Mouse (Mus musculus) lung, adult 2 months (tissue): ENCODE measurements around the gene Zfp57. TPM values are rescaled to one million over a fixed set of nuclear protein-coding genes. Genes with fewer than 3 reads are reported as not detected.

Experiments used
- DNase-seq: peaks from one replicate; pipeline ENCODE4 v3.0.0; 2022
- H3K4me1 ChIP-seq: fragments of 200-500 bp; 2 replicates; pipeline ENCODE4 v1.6.1; 2011; ENCODE audit warnings: low read length; ENCODE audit not compliant: control insufficient read depth, insufficient read depth
- H3K4me3 ChIP-seq: fragments of 200-500 bp; replicated peaks from 2 replicates; pipeline ENCODE3; 2011; ENCODE audit warnings: low read depth, mild to moderate bottlenecking, control low read depth, low read length; ENCODE audit errors: extremely low read depth
- CTCF ChIP-seq: fragments of 200-500 bp; IDR thresholded peaks from 2 replicates; pipeline ENCODE4 v1.5.1; 2011; ENCODE audit warnings: mild to moderate bottlenecking, low read length, control low read depth; ENCODE audit not compliant: insufficient read depth
- POLR2A ChIP-seq: fragments of 200-500 bp; IDR thresholded peaks from 2 replicates; pipeline ENCODE4 v1.6.1; 2011; ENCODE audit warnings: low read depth, mild to moderate bottlenecking, control low read depth, low read length, borderline replicate concordance; ENCODE audit errors: extremely low read depth
- WGBS: fragments of 180-500 bp; shearing (Covaris S2); methylation state at CpG from one replicate; pipeline ENCODE4 v1.1.7; 2018; 5-methylcytosine and 5-hydroxymethylcytosine counted together
- polyA plus RNA-seq: library from polyadenylated mRNA; depleted of rRNA; stranded (reverse); fragments of >200 nt; gene quantifications from 2 replicates; pipeline ENCODE4 v1.2.3, GENCODE M21; 2012; rRNA removed

The Zfp57 gene
- polyA plus RNA-seq, 1 experiment: 21.6 TPM

- no peak overlapping the region for H3K4me3 ChIP-seq
- 61% methylated on average over 4 of the region's 4 CpGs for WGBS
- no peak for TF ChIP-seq CTCF
- TF ChIP-seq POLR2A: no peak
- H3K4me1 ChIP-seq: peaks cover 1% of the 10 kb centered on the region; the same call in 1 of the 2 replicates
- no peak for DNase-seq
These were observed 50.8 kb downstream of the Zfp57 start for GRCm38 (mm10) chr17:37051745-37052144.

- TF ChIP-seq POLR2A (no peak), CTCF (no peak)
- no peaks in the 10 kb centered on the region for H3K4me1 ChIP-seq
- no peak overlapping the region for H3K4me3 ChIP-seq
- DNase-seq: no peak
- WGBS: 87% methylated on average over 6 of the region's 6 CpGs
These were observed 56.0 kb downstream of the Zfp57 start for GRCm38 (mm10) chr17:37056957-37057356.

Other genes with a start within 250 kb of the Zfp57 start
- gene H2-M10.5, start 228.3 kb upstream of the Zfp57 start, polyA plus RNA-seq: not detected in 2 replicates
- not detected in 2 replicates for gene H2-M10.6, start 189.0 kb upstream of the Zfp57 start, polyA plus RNA-seq
- gene Trim26, start 164.0 kb upstream of the Zfp57 start, polyA plus RNA-seq: 34.5 and 48.7 TPM in 2 replicates
- 0.14 and 0.30 TPM in 2 replicates for gene Trim15, start 134.0 kb upstream of the Zfp57 start, polyA plus RNA-seq
- gene Trim10, start 131.6 kb upstream of the Zfp57 start, polyA plus RNA-seq: 0.07 and 0.25 TPM in 2 replicates
- gene Trim40, start 111.0 kb upstream of the Zfp57 start, polyA plus RNA-seq: 0.17 TPM in 2 replicates
- 0.10 TPM in 1 of 2 replicates, not detected in the other for gene Trim31, start 103.0 kb upstream of the Zfp57 start, polyA plus RNA-seq
- gene Rnf39, start 58.2 kb upstream of the Zfp57 start, polyA plus RNA-seq: 34.4 and 42.1 TPM in 2 replicates
- gene Ppp1r11, start 49.4 kb upstream of the Zfp57 start, polyA plus RNA-seq: 42.8 and 58.3 TPM in 2 replicates
- gene Znrd1, start 42.6 kb upstream of the Zfp57 start, polyA plus RNA-seq: 23.8 and 30.3 TPM in 2 replicates
- 1.1 and 1.4 TPM in 2 replicates for gene Znrd1as, start 42.6 kb upstream of the Zfp57 start, polyA plus RNA-seq
- 0.14 and 0.18 TPM in 2 replicates for gene 2410137M14Rik, start 19.9 kb upstream of the Zfp57 start, polyA plus RNA-seq
- 0.58 and 1.2 TPM in 2 replicates for gene H2-M5, start 11.6 kb upstream of the Zfp57 start, polyA plus RNA-seq
- not detected in 2 replicates for gene Mog, start 22.2 kb downstream of the Zfp57 start, polyA plus RNA-seq
- gene Gabbr1, start 44.8 kb downstream of the Zfp57 start, polyA plus RNA-seq: 38.0 and 46.1 TPM in 2 replicates
- not detected in 2 replicates for gene Olfr90, start 87.3 kb downstream of the Zfp57 start, polyA plus RNA-seq
- gene Olfr91, start 97.1 kb downstream of the Zfp57 start, polyA plus RNA-seq: not detected in 2 replicates
- gene Olfr92, start 118.9 kb downstream of the Zfp57 start, polyA plus RNA-seq: not detected in 2 replicates
- not detected in 2 replicates for gene Olfr93, start 160.3 kb downstream of the Zfp57 start, polyA plus RNA-seq
- not detected in 2 replicates for gene Ubd, start 192.7 kb downstream of the Zfp57 start, polyA plus RNA-seq
- not detected in 2 replicates for gene Olfr94, start 199.8 kb downstream of the Zfp57 start, polyA plus RNA-seq
- not detected in 2 replicates for gene Olfr95, start 212.0 kb downstream of the Zfp57 start, polyA plus RNA-seq
- gene Olfr96, start 219.0 kb downstream of the Zfp57 start, polyA plus RNA-seq: not detected in 2 replicates
- not detected in 2 replicates for gene Olfr97, start 236.2 kb downstream of the Zfp57 start, polyA plus RNA-seq